Mouse (Mus musculus): ENCODE measurements around the gene Rin3. TPM values are rescaled to one million over a fixed set of nuclear protein-coding genes. Genes with fewer than 3 reads are reported as not detected.

Rin3 gene
- 82.9 TPM for polyA plus RNA-seq (2017; shearing (Covaris generic))

GRCm38 (mm10) chr12:102282763-102283482 lies at the start of gene Rin3:
Gene Rin3 (plus strand): TSS chr12:102283048.

GRCm38 (mm10) chr12:102439632-102440023 lies 156.8 kb downstream of the Rin3 start, which contains the start of gene Lgmn:
Gene Lgmn (minus strand): TSS chr12:102439813.

Other genes starting within 250 kb of the Rin3 start
- gene Slc24a4, start 154.3 kb upstream of the Rin3 start, polyA plus RNA-seq (2017; shearing (Covaris generic)): not detected
- 20.1 TPM for gene Lgmn, start 156.8 kb downstream of the Rin3 start, polyA plus RNA-seq (2017; shearing (Covaris generic))
- 45.4 TPM for gene Golga5, start 186.1 kb downstream of the Rin3 start, polyA plus RNA-seq (2017; shearing (Covaris generic))

Measured in inflammation-experienced regulatory T-cells, adult 16 weeks (primary cell).